Mouse (Mus musculus) neutrophil, adult 5-6 weeks (primary cell): ENCODE data around the gene Ppp1r12c. TPM values are rescaled to one million over a fixed set of nuclear protein-coding genes. Genes with fewer than 3 reads are reported as not detected.

Source experiments
- ATAC-seq: fragments of 151-379, 151-347 bp; 2 replicates; pipeline ENCODE4 v1.8.0; 2017; ENCODE audit warnings: mild to moderate bottlenecking, moderate TSS enrichment; ENCODE audit not compliant: insufficient number of reproducible peaks, poor library complexity, low FRiP score, severe bottlenecking; ENCODE audit errors: extremely low read depth
- total RNA-seq: library from RNA; stranded (forward); fragments of 200-1000 nt; gene quantifications from 2 replicates; pipeline ENCODE4 v1.2.3, GENCODE M21; 2017

Gene Ppp1r12c
- total RNA-seq, 1 experiment from 2014 or later: 297 TPM

DNA sequence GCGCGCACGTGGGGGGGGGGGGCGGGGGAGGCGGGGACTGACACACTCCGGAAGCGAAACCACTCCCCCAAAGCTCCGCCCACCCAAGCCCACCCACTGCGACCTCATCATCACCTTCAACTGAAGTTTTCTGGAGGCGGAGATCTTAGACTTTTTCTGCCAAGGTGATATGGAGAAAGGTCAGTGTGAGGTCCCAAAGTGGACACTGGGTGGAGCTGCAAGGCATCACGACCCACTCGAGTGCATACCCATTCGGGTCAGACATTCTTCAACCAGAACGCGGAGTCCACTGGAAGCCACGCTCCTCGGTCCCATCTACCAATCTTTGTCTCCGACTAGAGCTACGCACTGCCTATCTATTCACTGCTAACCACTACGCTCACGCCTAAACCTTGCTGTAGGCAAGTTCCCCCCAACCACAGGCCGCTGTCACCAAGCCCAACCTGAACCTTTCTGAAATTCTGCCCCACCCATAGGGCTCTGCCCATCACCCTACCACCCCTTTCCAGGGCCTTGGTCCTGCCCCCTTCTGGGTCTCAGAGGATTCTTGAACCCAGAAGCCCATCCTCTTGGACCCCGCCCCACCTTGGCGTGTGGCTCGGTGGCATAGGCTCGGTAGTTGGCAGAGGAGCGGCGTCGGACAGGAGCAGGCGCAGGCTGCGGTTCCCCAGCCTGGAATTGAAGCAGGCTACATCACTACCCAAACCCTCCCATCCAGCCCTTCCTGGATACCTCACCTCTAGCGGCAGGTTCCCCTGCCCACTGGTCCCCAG, 19.9 kb upstream of the Ppp1r12c start:
- ATAC-seq: no peak

DNA sequence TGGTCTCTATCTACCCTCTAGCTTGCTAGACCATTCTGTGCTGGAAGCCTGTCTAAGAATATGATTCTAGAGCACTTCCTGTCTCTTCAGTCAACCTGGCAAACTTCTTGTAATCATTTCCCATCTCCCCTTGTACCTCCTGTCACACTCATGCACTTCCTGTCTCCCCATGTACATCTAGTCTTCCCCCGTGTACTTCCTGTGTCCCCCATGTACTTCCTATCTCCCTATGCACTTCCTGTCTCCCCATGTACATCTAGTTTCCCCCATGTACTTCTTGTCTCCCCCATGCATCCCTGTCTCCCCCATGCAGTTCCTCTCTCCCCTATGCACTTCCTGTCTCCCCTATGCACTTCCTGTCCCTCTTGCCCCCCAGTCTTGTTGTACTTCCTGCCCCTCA, 17.0 kb upstream of the Ppp1r12c start:
- ATAC-seq: no peak

DNA sequence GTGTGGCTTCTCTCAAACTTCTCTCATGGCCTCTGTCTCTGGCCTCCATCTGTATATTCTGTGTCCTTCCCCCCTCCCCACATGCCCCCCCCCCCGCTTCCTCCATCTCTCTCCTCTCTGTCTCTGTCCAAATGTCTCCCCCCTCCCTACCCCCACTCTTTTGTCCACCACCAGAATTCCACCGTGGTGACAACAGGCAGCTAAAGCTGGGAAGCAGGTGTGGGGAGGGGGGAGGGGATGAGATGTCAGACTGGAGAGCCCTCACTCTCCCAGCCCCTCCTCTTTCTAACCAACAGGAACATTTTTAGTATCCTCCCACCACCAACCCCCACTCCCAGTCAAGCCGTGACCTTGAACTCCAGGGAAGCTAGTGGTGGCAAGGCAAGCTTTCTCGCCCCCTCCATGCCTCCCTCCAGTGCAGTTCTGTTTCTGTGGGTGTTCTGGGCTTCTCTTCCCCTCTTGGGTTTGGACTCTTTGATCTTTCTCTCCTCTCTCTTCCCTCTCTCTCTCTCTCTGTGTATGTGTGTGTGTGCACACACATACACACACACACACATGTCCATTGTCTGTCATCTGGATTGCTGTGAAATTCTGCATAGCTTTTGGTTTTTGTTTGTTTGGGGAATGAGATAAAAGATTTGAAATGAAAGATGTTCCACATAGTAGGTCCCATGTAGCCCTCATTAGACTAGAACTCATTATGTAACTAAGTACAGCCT, 15.0 kb upstream of the Ppp1r12c start, which contains the start of gene Tnnt1:
Gene Tnnt1 (minus strand): TSS at position 51 of the 719 bp plus-strand sequence.
- ATAC-seq: no peak

DNA sequence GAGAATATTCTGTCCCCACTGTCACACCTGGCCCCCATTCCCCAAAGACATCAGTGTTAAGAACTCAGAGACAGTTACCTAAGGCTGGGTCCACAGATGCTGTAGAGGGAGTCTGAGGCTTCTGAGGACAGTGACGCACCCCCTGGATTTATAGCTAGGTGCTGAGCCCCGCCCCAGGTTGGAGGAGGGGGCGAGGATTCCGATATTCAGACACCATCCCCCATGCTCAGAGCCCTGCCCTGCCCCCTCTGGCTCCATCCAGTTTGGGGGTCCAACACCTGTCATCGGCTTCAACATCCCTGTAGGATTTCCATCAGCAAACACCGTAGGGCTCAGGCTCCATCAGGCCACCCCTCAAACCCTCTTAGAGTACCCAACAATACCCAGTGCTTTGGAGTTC, 14.4 kb upstream of the Ppp1r12c start:
- ATAC-seq: no peak

DNA sequence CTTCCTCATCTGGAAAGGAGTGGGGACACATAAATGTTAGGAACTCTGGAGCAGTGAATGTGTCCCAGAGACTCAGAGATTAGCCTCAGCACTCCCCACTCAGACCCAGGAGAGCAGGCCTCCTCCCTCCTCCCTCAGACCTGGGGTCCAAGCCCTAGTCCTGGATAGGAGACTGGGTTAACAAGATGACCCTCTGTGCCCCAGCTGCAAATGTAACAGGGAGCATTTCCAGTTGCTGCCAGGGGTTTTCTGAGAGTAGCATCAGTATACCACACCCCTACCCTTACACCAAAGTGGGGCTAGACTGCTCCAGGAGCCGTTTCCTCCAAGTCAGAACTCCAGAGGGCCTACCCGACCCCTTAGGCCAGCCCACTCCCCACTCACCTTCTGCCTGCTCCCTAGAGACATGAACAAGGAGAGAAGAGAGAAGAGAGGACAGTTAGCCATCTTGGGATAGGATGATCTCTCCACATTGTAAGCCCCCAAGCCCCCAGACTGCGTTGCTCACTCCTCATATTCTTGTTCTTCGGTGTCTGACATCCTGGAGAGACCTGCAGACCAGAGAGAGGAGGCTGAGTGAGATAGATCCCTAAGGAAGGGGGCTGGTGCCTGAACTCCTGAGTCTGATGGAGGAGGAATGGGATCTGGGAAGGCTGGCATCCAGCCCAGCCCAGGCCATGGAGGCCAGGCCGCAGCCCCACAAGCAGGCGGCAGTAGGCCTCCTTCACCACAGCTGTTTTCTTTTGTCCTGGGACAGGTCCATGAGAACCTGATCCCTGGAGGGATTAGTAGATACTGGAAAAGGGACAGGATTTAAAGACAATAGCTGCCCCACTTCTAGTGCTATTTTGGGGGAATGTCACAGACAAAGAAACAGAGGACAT, 12.6 kb upstream of the Ppp1r12c start:
- ATAC-seq: no peak

DNA sequence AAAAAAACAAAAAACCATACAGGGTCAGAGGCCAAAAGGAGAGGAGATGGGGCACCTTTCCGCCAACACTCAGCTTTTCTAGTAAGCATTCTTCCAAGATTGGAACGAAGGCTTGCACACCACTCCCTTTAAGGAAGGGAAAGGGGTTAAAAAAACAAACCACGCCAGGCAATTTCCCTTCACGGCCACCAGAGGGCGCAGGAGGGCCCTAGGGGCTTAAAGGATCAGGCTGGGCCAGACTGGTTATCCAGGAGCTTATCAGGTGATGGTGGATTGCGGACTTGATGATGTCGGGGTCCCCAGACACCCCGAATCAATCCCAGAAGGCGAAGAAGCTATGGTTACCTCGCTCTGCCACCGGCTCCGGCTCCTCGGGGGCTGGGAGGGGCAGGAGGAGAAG, 11.8 kb upstream of the Ppp1r12c start:
- ATAC-seq: peak; percentile 55

DNA sequence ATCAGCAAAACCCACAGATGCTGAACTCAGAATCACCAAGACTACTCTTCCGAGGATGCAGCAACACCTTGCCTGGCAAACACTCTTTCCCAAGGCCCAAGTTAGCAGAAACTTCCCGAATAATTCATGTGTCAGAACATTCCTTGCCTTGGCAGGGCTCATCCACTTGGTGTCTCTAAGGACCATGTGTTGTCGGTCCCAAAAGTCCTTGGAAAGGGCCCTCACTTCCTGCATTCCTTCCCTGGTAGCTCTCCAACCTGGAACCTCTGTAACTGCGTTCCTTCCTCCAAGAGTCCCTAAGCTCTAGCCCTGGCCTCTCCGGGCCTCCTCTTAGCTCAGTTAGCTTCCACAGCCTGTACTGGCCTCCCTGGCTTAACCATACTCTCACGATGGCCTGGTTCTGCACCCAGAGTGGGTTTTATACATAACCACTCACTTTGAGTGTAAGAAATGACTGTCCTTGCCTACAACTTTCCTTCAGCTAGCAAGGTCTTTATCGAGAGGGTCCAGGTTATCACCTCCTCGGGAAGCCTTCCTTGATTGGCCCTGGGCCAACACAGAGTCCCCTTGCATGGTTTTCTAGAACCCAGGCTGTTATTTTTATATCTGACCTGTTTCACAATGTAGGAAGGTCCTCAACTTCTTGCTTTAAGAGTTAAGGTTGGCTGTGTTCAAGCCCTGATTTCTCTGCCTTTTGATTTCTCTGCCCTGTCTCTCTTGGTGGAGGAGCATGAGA, 10.2 kb upstream of the Ppp1r12c start:
- no peak for ATAC-seq

DNA sequence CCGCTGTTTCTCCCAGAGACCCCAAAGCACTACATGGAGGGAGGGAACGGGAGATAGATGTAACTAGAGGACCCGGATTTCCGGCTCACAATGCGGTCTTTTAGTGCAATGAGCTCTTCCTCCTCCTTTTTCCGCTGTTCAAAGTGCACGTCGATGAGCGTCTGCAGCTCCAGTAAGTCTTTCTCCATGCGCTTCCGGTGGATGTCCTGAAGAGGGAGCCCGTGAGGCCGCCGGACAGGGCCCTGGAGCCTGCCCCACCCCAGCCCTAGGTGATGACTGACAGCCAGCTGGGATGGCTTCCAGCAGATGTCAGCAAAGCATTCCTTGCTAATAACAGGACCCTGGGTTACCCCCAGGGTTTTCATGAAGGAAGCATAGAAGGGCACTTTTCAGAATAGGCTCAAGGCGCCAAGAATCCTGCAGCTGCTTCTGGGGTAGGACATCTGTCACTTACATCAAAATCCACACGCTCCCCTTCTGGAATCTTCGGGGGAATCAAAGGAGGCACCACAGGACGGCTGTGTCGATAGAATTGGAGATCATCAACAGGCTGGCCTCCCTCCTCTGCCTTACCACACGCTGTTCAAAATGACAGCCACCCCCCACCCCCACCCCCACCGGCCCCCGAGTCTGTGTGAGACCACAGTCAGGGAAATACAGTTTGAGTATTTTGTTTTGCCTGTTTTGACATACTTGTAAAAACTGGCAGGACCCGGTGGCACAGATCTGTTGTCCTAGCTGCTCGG, 8.6 kb upstream of the Ppp1r12c start:
- ATAC-seq: peak; percentile 81

DNA sequence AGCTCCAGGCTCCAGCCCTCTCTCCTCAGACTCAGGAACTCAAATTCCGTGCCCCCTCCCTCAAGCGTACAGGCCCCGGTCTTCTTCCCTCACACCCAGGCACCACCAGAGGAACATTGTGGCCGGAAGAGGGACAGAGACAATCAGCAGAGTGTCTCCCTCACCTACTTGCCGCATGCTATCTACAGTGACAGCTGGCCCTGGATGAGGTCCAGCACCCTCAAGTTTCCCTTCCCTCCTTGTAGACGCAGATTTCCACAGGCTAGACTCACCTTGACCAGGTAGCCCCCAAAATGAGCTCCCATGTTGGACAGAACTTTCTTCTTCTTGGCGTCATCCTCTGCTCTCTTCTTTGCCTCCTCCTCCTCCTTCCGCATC, 7.2 kb upstream of the Ppp1r12c start:
- ATAC-seq: no peak

DNA sequence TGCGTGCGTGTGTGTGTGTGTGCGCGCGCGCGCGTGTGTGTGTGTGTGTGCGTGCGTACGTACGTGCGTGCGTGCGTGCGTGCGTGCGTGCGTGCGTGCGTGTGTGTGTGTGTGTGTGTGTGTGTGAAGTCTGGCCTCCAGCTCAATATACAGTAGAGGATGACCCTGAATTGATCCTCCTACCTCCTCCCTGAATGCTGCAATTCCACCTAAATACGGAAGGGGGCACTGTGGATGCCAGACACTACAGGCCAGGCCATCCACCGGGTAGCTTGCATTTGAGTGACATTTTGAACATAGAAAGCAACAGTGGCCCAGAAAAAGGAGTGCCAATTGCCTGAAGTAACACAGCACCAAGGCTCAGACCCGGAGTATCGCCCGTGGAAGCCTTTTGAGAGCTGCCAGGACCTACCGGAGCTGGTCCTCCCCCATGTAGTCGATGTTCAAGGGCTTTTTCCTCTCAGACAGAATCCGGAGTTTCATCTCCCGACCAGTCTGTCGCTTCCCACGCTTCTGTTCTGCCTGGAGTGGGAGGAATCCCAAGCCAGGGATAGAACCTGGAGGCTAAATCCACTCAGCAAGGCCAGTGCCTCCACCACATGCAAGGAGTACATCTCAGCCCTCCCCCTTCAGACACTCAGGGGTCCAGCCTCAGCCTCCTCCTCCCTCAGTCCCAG, 6.7 kb upstream of the Ppp1r12c start:
- ATAC-seq: no peak

DNA sequence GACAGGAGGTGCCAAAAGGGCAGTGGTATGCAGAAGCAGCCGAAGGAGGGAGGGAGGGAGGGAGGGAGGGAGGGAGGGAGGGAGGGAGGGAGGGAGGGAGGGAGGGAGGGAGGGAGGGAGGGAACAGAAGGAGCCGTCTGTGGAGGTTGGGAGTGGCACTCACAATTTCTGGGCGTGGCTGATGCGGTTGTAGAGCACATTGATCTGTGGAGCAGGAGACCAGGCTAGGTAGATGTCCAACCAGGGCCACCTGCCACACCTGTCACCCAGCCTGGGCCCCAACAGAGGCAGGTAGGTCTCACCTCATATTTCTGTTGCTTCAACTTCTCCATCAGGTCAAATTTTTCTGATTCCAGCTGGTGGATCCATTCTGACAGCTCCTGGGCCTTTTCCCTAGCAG, 5.7 kb upstream of the Ppp1r12c start:
- no peak for ATAC-seq

DNA sequence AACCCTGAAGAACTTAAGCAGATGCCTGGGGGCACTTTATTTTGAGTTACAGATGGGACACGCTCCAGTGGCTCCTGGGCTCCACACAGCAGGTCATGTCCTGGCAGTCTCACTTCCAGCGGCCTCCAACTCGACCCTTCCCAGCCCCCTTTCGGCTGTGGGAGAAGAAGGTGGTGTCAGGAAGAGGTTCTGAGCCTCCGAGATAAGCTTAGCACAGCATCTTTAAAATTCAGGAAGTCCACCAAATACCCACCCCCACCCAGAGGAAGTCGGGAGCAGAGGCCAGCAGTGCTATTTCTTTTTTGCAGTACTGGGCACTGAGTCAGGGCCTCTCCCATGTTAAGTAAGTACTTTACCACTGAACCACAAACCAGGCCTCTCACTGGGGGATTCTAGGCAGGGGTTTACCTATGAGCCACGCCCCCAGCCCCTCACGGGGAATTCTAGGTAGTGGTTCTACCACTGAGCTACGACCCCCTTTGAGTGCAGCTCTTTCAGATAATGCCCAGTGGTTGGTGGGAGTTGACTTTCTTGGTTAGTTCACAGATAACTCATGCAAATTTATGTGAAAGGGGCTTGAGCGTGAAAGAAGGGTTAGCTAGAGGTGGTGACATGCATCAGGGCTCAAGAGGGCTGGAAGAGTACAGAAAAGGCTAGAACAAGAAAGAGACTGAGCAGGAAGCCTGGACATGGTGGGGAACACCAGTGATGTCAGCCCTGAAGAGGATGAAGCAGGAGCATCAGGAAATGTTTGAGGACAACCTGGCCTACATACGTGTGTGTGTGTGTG, 3.4 kb upstream of the Ppp1r12c start:
- ATAC-seq: peak; percentile 23; the same call in 1 of the 2 replicates

DNA sequence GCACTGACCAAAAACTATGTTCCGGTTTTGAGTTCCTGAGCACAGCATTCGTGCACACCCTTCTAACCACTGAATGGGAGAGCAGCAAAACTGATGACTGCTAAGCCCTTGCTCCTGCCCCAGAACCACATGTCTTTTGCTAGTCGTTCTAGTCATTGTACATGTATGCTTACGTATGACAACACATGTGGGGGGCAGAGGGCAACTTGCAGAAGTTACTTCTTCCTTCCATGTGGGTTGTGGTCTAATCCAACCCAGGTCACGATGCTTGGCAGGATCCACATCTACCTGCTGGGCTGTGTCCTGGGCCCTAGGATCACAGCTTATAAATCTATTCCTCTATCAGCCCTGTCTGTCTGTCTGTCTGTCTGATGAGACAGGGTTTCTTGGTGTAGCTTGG, 2.4 kb upstream of the Ppp1r12c start:
- ATAC-seq: peak; percentile 3; the same call in 1 of the 2 replicates

DNA sequence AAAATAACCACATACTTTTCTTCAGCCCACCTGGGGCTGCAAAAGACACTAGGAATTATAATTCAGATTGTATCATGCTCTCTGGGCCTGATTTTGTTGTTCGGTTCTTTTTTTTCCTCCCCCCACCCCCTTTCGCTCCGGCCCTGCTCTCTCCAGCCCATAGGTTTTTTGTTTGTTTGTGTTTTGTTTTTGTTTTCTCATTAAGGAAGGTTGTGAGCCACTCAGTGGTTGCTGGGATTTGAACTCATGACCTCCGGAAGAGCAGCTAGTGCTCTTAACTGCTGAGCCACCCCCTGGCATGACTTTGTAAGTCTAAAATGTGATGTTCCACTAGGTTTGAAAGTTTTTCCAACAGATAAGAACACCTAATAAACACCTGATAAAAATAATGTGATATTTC, 1.6 kb upstream of the Ppp1r12c start:
- ATAC-seq: no peak

DNA sequence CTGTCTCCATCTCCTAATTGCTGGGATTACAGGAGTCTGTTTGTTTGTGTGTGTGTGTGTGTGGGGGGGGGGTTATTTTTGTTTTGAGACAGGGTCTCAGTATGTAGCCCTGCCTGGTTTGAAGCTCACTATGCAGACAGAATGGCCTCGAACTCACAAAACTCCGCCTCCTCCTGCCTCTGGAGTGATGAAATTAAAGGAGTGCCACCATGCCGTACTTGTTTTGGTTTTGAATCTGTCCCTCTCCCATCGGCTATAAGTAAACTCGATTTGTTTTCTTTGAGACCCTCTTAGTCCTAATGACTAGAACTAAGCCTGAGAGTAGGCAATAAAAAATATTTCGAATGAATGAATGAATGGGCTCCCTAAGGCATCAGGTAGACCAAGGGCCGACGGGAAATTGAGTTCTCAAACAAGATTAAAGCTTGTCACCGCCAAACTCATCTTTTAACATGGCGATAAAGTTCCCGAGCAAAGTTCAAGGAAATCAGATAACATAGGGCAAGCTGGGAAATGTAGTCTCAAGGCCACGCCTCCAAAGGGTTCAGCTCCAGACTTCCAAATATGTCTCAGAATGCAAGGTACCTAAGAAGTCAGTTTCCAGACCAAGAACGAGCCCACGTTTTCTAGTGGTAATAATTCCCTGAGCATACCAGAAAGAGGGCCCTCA, 1.1 kb upstream of the Ppp1r12c start:
- no peak for ATAC-seq

DNA sequence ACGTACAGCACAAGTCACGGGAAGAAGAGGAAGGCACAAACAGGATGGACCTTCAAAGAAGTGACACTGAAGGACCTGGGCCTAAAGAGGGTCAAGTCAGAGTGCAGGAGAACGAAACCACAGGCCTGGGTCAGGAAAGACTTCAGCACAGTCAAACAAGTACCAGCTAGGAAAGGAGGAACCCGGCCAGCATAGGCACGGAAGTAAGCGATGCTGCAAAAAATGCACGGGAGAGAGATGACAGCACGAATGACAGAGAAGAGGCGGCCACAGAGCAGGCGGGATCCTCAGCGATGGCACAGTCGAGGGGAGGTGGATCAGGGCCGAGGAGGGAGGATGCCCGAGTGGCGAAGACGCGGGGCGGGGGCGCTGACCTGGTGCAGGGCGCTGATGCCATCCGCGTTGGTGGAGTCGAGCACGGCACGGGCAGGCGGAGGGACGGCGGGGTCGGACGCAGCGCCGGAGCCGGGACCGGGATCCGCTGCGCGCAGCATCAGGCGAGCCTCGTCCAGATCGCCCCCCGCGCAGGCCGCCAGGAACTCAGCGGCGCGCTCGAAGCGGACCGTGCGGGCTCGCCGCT, 498 bp downstream of the Ppp1r12c start:
- ATAC-seq: peak; percentile 18
